Mouse (Mus musculus) gastrocnemius, postnatal 36 days (tissue): Measurements from ENCODE around the gene Eps8l3. TPM values are rescaled to one million over a fixed set of nuclear protein-coding genes. Genes with fewer than 3 reads are reported as not detected.
A peak's percentile ranks its signal among the peaks of the same experiment; 100 is the strongest.

ENCODE experiments used
- DNase-seq, 2 experiments: peaks; one replicate each; pipeline ENCODE4 v3.0.0; 2022
- intact Hi-C: fragments of 180-260 bp; cut with DNase I; formaldehyde crosslinking; loops from one replicate; pipeline ENCODE4 v1.15.1; 2025
- total RNA-seq, 2 experiments: library from RNA; stranded (reverse); gene quantifications; 2 replicates each; pipeline ENCODE4 v1.2.3; 2021

The Eps8l3 gene
- total RNA-seq, 2 experiments from 2014 or later = not detected

DNA sequence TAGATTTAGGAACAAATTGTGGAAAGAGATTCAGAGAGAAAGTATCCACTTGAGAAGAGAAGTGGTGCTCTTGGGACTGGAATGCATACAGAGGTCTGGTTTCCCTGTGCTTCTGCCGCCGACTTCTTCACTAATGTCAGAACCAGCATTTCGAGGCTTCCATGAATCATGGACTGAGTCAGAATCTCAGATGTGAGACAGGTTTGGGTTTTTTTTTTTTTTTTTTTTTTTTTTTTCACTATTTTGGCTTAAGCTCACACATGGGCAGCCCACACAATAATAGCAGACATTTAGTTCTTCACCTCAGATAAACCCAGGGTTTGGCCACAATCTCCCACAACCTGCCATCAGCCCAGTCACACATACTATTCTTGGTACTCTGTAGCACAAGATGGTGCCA lies 58.2 kb downstream of the Eps8l3 start:
- intact Hi-C loops = loop anchor here (5.0 to 10.0 kb wide), 2 partner anchors 127 to 210 kb away; partner anchors contain the start of gene Gnai3
- no peak for DNase-seq

DNA sequence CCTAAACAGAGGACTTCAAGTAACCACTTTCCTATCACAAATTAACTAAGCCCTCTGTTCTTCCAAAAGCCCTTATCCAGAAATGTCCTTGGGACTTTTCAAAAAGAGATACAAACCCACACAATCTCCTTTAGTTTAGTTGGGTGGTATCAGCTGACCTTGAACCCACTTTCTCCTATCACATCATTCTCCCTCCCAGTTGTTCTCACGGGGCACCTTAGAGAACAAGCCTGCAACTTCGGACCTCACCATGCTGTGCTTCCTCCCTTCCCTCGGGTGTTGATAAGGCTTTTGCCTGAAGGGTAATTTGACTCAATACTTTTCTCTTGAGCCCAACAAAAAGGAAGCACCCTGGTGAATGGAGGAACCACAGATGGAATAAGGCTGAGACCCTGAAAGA lies 58.9 kb downstream of the Eps8l3 start:
- DNase-seq = no peak
- intact Hi-C loops = loop anchor here (5.0 to 10.0 kb wide), 2 partner anchors 126 to 209 kb away; partner anchors contain the start of gene Gnai3

GRCm38 (mm10) chr3:107939403-107939802 lies 62.4 kb downstream of the Eps8l3 start:
- intact Hi-C loops = loop anchor here (5.0 to 10.0 kb wide), 2 partner anchors 123 to 205 kb away; partner anchors contain the start of gene Gnai3
- peak; percentile 77 to 80 for DNase-seq

DNA sequence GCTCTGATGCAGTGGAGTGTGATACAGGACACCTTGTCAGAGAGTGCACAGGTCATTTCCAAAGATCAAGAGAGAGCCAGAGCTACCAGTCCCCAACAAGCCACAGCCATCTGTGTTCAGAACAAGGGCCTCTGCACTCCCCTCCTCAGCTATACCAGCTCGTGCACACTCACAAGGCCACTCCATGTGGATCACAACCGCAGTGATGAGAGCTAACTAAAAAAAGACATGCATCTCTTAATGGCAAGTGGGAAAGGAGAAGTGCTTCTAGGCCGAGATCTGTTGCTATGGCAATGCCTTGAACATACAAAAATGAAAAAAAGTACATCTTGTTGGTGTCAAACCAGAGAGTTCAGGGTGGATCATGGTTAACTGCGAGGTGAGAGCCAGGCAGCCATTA lies 62.8 kb downstream of the Eps8l3 start:
- intact Hi-C loops = loop anchor here (5.0 to 10.0 kb wide), 2 partner anchors 122 to 205 kb away; partner anchors contain the start of gene Gnai3
- DNase-seq = no peak

DNA sequence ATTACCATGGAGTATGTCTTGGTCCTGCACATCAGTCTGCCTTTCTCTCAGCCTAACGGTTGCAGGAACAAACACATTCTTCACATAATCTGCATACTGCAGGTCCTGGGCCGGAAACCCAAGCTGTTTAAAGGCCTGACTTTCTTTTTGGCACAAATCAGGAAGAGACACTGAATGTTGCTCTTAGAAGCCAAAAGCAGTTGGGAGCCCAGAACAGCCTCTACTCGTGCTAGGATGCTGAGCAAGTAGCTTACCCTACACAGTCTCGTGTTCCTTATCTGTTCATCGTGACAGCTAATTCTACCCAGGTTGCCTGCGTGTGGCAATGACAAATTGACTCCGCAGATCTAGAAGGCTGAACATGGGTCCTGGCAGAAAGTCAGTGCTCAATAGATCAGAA lies 63.5 kb downstream of the Eps8l3 start:
- intact Hi-C loops = no loop called here

GRCm38 (mm10) chr3:107941261-107941660 lies 64.2 kb downstream of the Eps8l3 start:
- intact Hi-C loops = no loop called here
- no peak for DNase-seq

More for the DNA sequence above, 63.5 kb downstream of the Eps8l3 start:
- DNase-seq = no peak

Other genes with a start within 250 kb of the Eps8l3 start
- gene Gm10961, start 245.9 kb upstream of the Eps8l3 start, total RNA-seq = not detected
- gene Strip1, start 245.5 kb upstream of the Eps8l3 start, total RNA-seq = 10 to 100 TPM; 14.4 to 14.7 TPM
- gene Ahcyl1, start 180.7 kb upstream of the Eps8l3 start, total RNA-seq = 10 to 100 TPM; 25.0 to 28.9 TPM
- 1 to 10 TPM; 6.0 to 9.7 TPM for gene Csf1, start 116.8 kb upstream of the Eps8l3 start, total RNA-seq
- gene Gstm5, start 18.6 kb downstream of the Eps8l3 start, total RNA-seq = 10 to 100 TPM; 66.3 to 72.8 TPM
- 10 to 100 TPM in 1 of 2 experiments, 1 to 10 TPM in 1; 6.3 to 15.8 TPM for gene Gstm7, start 54.6 kb downstream of the Eps8l3 start, total RNA-seq
- gene Gstm6, start 66.5 kb downstream of the Eps8l3 start, total RNA-seq = under 1 TPM; 0.22 to 0.61 TPM
- gene Gstm3, start 92.1 kb downstream of the Eps8l3 start, total RNA-seq = not detected
- 100 to 1,000 TPM in 1 of 2 experiments, 10 to 100 TPM in 1; 51.9 to 103 TPM for gene Gstm2, start 109.2 kb downstream of the Eps8l3 start, total RNA-seq
- gene Gstm1, start 140.7 kb downstream of the Eps8l3 start, total RNA-seq = 100 to 1,000 TPM; 138 to 202 TPM
- 10 to 100 TPM; 11.3 to 13.5 TPM for gene Gstm4, start 167.7 kb downstream of the Eps8l3 start, total RNA-seq
- gene Ampd2, start 209.4 kb downstream of the Eps8l3 start, total RNA-seq = 1 to 10 TPM; 3.8 TPM
- gene Gnat2, start 215.6 kb downstream of the Eps8l3 start, total RNA-seq = under 1 TPM; 0.25 to 0.28 TPM